Mouse (Mus musculus): ENCODE data around the gene Hivep2.

The Hivep2 gene

DNA sequence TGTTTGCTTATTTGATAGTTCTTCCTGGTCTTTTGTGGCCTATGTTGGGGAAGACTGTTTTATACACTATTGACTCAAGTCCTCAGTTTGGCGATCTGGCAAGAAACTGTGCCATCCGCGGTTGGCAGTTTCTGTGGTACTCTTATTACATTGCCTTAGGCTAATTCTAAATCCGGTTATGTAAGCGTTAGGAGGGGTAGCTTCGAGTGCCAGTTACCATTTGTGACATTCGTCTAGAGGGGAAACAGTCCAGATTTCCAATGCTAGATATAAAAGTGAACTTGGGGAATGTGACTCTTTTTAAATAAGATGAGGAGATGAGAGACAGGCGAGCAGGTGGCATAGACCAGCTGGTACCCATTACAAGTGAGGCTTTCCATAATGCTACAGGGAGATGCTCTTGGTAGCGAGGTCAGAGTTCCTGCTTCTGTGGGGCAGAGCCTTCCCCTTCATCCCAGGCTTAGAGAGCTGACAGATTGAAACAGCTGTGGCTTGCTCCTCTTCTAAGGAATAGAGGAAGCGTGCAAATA, 83.1 kb downstream of the Hivep2 start:
- DNase-seq (ENCODE audit: low spot score) = no peak

DNA sequence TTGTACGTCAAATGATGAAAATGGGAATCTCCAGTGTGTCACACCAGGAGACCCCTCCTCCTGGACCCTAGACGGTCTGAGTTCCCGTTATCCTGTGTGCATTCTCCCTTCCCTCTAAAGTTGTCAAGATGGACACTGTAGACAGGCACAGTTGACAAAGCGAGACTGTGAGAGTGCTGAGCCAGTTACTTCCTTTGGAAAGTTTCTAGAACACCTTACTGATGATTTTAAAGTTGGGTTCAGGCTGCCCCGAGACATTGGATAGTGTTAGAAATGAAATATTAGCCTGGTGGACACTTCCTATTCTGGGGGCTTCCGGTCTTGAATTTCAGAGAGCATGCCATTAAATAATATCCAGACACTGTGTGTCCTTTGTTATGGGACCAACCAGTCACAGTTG, 83.8 kb downstream of the Hivep2 start:
- no peak for DNase-seq (ENCODE audit: low spot score)

- no peak for DNase-seq (ENCODE audit: low spot score)
Measured at GRCm38 (mm10) chr10:14050586-14050985, 84.7 kb downstream of the Hivep2 start.

- no peak for DNase-seq (ENCODE audit: low spot score)
Measured at GRCm38 (mm10) chr10:14052109-14052689, 86.3 kb downstream of the Hivep2 start.

DNA sequence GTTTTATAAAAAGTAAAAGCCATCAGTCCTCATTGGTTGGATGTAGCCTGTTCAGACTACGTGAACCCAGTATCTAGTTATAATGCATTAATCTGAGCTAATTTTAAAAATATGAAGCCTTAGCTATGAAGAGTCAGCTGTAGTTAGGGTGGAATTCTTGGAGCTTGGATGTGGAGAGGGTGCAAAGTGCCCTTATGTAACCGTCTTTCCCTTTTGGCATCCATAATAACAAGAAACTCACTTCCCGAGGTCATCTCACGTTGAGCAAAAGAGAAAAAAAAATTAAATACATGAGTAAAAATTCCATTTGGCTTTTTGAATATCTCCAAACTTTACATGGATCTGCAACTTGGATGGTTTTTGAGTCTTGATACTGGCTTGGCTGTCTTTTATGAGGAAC, 89.0 kb downstream of the Hivep2 start:
- DNase-seq (ENCODE audit: low spot score) = no peak

- no peak for DNase-seq (ENCODE audit: low spot score)
Measured at GRCm38 (mm10) chr10:14055533-14055981, 89.7 kb downstream of the Hivep2 start.

- DNase-seq (ENCODE audit: low spot score) = no peak
Measured at GRCm38 (mm10) chr10:14056057-14056456, 90.2 kb downstream of the Hivep2 start.

- no peak for DNase-seq (ENCODE audit: low spot score)
Measured at GRCm38 (mm10) chr10:14056584-14057451, 90.9 kb downstream of the Hivep2 start.

- DNase-seq (ENCODE audit: low spot score) = no peak
Measured at GRCm38 (mm10) chr10:14057841-14058605, 92.1 kb downstream of the Hivep2 start.

GRCm38 (mm10) chr10:14058742-14059141, 92.9 kb downstream of the Hivep2 start:
- DNase-seq (ENCODE audit: low spot score) = no peak

DNA sequence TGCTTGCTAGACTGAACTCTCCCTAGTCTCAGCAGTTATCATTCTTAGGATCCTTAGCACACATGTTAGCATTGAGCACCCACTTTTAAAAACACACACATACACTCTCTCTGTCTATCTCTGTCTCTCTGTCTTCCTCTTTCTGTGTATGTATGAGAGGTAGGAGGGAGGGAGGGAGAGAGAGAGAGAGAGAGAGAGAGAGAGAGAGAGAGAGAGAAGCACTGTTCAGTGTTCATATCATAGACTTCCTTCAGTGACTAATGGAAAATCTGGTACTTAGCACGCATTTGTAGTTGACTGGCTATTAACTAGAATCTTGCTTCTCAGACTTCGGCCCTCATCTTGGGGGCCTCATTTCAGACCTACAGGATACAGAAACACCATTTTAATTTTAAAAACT, 93.7 kb downstream of the Hivep2 start:
- DNase-seq (ENCODE audit: low spot score) = no peak

DNA sequence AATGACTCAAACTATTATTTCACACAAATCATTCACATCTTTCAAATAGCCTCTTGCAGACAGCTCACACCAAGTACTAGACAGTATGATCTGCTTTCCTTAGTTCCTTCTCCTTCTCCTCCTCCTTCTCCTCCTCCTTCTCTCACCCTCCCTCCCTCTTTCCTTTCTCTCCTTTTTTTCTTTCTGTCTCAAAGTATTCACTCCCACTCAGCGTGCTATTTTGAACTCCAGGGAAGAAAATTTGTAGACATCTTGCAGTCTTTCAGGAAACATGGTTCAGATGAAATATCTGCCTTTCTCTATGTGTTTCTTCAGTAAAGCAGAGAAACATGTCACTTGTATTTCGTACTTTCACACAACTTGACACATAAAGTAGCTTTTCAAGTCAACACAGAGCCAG, 94.4 kb downstream of the Hivep2 start:
- no peak for DNase-seq (ENCODE audit: low spot score)

DNA sequence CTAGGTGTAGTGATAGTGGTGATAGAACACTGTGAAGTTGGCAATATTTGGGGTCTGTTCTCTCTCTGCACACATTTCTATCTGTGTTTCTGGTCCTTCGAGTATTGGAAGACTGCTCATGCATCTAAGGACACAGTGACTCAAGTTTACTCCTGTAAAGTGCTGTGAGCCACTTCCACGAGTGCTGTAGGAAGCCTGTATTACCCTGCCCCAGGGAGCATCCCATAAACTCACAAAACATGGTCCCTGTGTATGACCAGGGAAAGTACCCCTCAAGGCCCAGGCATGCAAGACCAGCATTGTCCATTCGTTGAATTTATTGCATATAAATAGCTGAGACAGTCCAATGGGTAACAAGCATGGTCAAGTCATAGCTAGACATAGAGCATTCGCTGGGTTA, 97.4 kb downstream of the Hivep2 start:
- DNase-seq (ENCODE audit: low spot score) = no peak

- no peak for DNase-seq (ENCODE audit: low spot score)
Measured at GRCm38 (mm10) chr10:14064759-14065395, 99.0 kb downstream of the Hivep2 start.

DNA sequence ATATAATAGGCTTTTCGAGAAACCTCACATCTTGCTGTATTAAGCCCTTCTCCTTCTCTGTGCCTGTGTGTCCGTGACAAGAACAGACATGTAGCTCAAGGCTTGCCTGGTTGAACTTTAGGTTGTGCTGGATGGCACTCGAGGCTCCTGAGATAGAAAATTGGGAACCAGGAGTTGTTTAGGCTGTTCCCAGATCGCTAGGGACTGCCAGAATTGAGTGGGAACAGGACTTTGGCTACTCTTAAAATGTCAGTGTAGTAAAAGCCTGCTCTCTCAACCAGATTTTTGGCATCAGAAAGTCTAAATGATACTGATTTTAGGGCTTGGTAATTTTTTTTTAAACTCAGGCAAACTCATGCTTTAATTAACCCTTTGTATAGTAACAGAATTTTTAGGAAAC, 101.9 kb downstream of the Hivep2 start:
- no peak for DNase-seq (ENCODE audit: low spot score)

DNA sequence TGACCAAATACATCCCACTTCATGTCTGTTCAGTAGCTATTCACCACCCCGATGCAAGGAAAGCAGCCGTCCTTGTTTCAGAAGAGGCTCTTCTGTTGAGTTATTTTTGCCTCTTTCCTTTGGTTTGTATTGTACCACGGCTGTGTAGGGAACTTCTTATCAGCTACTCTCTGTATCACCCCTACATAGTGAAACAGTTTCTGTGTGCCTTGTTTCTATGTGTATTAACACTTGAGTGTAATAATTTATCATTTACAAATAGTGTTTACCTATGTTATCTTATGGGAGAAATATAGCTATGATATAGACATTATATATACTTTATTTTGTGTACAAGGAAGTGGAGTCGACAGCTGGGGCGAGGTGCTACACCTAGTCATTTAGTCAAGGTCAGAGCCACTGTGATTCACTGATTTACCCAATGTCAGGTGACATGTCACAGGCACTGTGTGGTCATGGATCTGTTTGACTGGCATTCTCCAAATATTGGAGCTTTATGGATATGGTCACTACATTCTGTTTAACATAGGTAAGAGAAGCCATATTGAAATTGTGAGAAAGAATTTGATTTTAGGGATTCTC, 104.7 kb downstream of the Hivep2 start:
- DNase-seq (ENCODE audit: low spot score) = no peak

GRCm38 (mm10) chr10:14072504-14072903, 106.6 kb downstream of the Hivep2 start:
- no peak for DNase-seq (ENCODE audit: low spot score)

GRCm38 (mm10) chr10:14075767-14076166, 109.9 kb downstream of the Hivep2 start:
- no peak for DNase-seq (ENCODE audit: low spot score)

DNA sequence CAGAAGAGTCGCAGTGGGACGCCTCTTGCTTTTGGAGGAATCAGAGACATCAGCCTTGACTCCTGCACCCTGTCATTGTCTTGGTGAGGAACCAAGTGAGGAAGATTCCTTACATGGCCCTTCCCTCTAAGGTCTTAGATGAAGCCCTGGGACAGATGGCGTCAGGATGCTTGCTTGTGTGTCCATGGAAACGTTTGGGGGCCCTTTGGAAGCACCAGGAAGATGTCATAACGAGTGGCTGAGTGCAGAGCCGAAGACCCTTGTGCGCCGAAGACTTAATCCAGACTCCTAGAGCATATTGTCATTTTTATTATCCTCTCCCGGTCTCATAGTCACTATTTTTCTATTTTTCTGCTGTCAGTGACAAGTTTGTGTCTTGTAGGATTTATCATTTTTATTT, 111.0 kb downstream of the Hivep2 start:
- DNase-seq (ENCODE audit: low spot score) = no peak

GRCm38 (mm10) chr10:14080830-14081229, 115.0 kb downstream of the Hivep2 start:
- no peak for DNase-seq (ENCODE audit: low spot score)

DNA sequence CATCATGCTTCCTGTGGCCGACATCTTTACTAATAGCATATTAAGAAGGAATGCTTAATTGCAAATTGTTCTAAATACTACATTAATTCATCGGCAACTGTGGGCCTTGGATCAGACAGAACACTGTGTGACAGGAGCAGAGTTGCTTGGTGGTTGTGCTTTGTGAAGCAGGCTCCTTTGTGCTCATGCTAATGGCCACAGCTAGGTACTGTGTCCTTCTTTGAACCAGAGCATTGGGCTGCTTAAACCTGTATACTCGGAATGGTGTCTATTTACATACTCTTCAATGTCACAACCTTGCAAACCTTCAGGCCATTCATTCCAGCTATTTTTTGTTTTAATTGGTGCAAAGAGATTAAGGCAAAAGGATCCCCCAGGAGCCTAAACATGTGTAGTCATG, 115.9 kb downstream of the Hivep2 start:
- no peak for DNase-seq (ENCODE audit: low spot score)

GRCm38 (mm10) chr10:14082275-14082674, 116.4 kb downstream of the Hivep2 start:
- DNase-seq (ENCODE audit: low spot score) = no peak

Data from left cerebral cortex, adult 11 months (tissue).